ENCODE assay signal across 11 mouse cellular contexts in genomic region chr9:122271318-122271717, GRCm38 (mm10).
"Had no signal": no experiment of that assay in that cellular context is flagged by ENCODE, and none has a peak within 500 bp of the region (broad histone marks: within the 10 kb centered on the region; RNA-seq: fewer than 3 reads in every experiment).

No protein-coding gene starts in this region.

- H3K4me3 ChIP-seq: neural tube, embryonic 12.5 days; neural tube, embryonic 13.5 days; neural tube, embryonic 15.5 days; stomach, embryonic 15.5 days had no signal

- H3K4me2 ChIP-seq: neural tube, embryonic 12.5 days; neural tube, embryonic 13.5 days; neural tube, embryonic 15.5 days; stomach, embryonic 15.5 days had no signal

- H3K4me1 ChIP-seq: neural tube, embryonic 12.5 days; neural tube, embryonic 13.5 days; stomach, embryonic 15.5 days had no signal

- DNase-seq: retina, postnatal 1 day; right cerebral cortex, adult 18-20 months; right cerebral cortex, postnatal 14 days; right cerebral cortex, postnatal 25 days; right cerebral cortex, postnatal 4 days; spleen, adult 18-20 months had no signal

- H3K27ac ChIP-seq: neural tube, embryonic 12.5 days; neural tube, embryonic 13.5 days; neural tube, embryonic 15.5 days; stomach, embryonic 15.5 days; stomach, postnatal 0 days had no signal

- H3K27me3 ChIP-seq: neural tube, embryonic 12.5 days; neural tube, embryonic 13.5 days; neural tube, embryonic 15.5 days; stomach, embryonic 15.5 days had no signal

- H3K9me3 ChIP-seq: neural tube, embryonic 12.5 days; neural tube, embryonic 13.5 days; neural tube, embryonic 15.5 days; stomach, embryonic 15.5 days had no signal

- H3K9ac ChIP-seq: neural tube, embryonic 12.5 days; neural tube, embryonic 13.5 days; neural tube, embryonic 15.5 days; stomach, embryonic 15.5 days had no signal
